Mouse (Mus musculus): ENCODE measurements around the gene Nenf.

Gene Nenf

GRCm38 (mm10) chr1:191317591-191318196, at the start of gene Nenf:
Gene Nenf (minus strand): TSS chr1:191318194.
- in situ Hi-C loops (cut with MboI) = no loop called here

- in situ Hi-C loops (cut with MboI) = no loop called here
Measured at GRCm38 (mm10) chr1:191364477-191364876, 46.5 kb upstream of the Nenf start.

- in situ Hi-C loops (cut with MboI) = no loop called here
Measured at GRCm38 (mm10) chr1:191362412-191362811, 44.4 kb upstream of the Nenf start.

- in situ Hi-C loops (cut with MboI) = no loop called here
Measured at GRCm38 (mm10) chr1:191359478-191359877, 41.5 kb upstream of the Nenf start.

- in situ Hi-C loops (cut with MboI) = no loop called here
Measured at GRCm38 (mm10) chr1:191356936-191357335, 38.9 kb upstream of the Nenf start.

- in situ Hi-C loops (cut with MboI) = no loop called here
Measured at GRCm38 (mm10) chr1:191353836-191354235, 35.8 kb upstream of the Nenf start.

GRCm38 (mm10) chr1:191352786-191353488, 34.9 kb upstream of the Nenf start:
- in situ Hi-C loops (cut with MboI) = no loop called here

- in situ Hi-C loops (cut with MboI) = no loop called here
Measured at GRCm38 (mm10) chr1:191350355-191350754, 32.4 kb upstream of the Nenf start.

- in situ Hi-C loops (cut with MboI) = no loop called here
Measured at GRCm38 (mm10) chr1:191349486-191350037, 31.6 kb upstream of the Nenf start.

- in situ Hi-C loops (cut with MboI) = no loop called here
Measured at GRCm38 (mm10) chr1:191348996-191349395, 31.0 kb upstream of the Nenf start.

- in situ Hi-C loops (cut with MboI) = no loop called here
Measured at GRCm38 (mm10) chr1:191348592-191348991, 30.6 kb upstream of the Nenf start.

GRCm38 (mm10) chr1:191347602-191348001, 29.6 kb upstream of the Nenf start:
- in situ Hi-C loops (cut with MboI) = no loop called here

- in situ Hi-C loops (cut with MboI) = no loop called here
Measured at GRCm38 (mm10) chr1:191340530-191340929, 22.5 kb upstream of the Nenf start.

- in situ Hi-C loops (cut with MboI) = no loop called here
Measured at GRCm38 (mm10) chr1:191339876-191340275, 21.9 kb upstream of the Nenf start.

GRCm38 (mm10) chr1:191334500-191334899, 16.5 kb upstream of the Nenf start:
- in situ Hi-C loops (cut with MboI) = no loop called here

- in situ Hi-C loops (cut with MboI) = no loop called here
Measured at GRCm38 (mm10) chr1:191330356-191330755, 12.4 kb upstream of the Nenf start.

GRCm38 (mm10) chr1:191328019-191328441, 10.0 kb upstream of the Nenf start:
- in situ Hi-C loops (cut with MboI) = no loop called here

- in situ Hi-C loops (cut with MboI) = no loop called here
Measured at GRCm38 (mm10) chr1:191327258-191327657, 9.3 kb upstream of the Nenf start.

GRCm38 (mm10) chr1:191326233-191326882, 8.4 kb upstream of the Nenf start:
- in situ Hi-C loops (cut with MboI) = no loop called here

GRCm38 (mm10) chr1:191325726-191326232, 7.8 kb upstream of the Nenf start, which contains the start of gene Tmem206:
Gene Tmem206 (plus strand): TSS chr1:191325912.
- in situ Hi-C loops (cut with MboI) = no loop called here

GRCm38 (mm10) chr1:191324733-191325590, 7.0 kb upstream of the Nenf start:
- in situ Hi-C loops (cut with MboI) = no loop called here
